Mouse (Mus musculus) spleen, postnatal 36 days (tissue): ENCODE data around the gene Tmc3.

Experiments used
- DNase-seq, 2 experiments: peaks; one replicate each; pipeline ENCODE4 v3.0.0; 2022; ENCODE audit warnings: low spot score in 2 of 2, mixed read lengths in 1 of 2

The Tmc3 gene

DNA sequence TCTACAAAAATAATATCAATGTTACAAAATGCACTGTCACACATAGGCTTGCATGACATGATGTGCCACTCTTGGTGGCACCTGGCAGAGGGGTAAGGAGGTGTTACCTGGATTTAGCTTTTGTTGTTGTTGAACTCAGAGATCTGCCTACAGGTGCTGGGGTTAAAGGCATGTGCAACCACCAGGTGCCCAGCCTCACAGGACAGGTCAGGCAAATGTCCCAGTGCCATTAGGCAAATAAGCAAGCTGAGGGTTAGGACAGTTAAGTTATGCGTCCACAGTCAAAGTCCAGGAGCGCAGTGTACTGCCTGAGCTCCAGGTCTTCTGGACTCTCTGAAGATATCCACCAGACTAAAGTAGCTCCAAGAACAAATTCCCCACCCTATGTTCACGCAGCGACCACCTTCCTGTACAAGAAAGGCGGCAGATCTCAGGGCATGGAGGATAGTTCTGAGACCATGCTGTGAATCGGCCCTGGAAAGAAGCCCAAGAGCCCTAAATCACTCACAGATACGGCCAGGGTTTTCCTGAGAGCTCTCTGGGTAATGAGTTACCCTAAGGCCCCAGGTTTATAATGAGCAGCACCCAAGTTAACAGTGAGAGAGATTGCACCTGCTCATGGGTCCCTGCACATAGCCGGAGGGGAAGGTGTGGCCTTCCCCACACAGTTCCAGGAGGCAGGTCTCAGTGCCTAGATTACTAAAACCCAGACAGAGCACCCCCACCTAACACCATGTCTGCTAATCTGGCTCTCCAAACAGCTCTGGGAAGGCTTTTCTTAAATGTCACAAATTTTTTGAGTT, 53.3 kb downstream of the Tmc3 start:
- no peak for DNase-seq

DNA sequence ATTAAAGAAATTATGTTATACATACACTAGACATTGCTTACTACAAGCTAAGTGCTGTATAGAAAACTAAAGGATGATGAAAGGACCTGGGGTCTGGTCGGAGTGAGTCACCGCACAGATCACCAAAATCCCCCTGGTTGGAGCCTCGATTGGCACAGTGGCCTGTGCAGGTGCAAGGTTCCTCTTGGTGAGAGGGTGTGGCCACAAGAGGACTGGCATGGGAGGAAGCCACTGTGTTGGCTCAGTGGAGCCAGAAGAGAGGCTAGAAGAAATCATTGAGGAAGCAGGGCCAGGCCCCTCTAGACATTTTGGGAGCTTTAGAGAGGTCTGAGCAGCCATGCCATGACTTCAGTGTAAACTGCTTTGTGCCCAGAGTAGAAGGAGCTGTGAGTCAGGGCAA, 54.4 kb downstream of the Tmc3 start:
- peak; percentile 74 to 77 for DNase-seq

DNA sequence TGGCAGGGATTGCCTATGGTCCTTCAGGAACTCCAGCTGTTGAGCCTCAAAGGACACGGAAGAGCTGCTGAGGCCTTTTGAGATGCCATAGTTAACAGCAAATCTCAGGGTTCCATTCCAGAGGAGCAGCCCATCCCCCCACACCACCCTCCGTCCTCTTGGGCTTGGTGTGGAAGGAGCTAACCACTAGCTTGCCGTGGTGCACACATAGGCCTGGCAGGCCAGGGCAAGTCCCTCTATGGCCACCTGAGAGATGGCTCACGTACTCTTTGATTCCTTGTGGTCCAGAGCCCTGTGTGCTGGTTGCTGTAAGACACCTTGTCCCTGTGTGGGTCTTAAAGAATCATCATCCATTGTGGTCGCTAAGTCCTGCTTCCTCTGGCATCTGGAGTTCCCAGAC, 55.9 kb downstream of the Tmc3 start:
- DNase-seq = no peak

DNA sequence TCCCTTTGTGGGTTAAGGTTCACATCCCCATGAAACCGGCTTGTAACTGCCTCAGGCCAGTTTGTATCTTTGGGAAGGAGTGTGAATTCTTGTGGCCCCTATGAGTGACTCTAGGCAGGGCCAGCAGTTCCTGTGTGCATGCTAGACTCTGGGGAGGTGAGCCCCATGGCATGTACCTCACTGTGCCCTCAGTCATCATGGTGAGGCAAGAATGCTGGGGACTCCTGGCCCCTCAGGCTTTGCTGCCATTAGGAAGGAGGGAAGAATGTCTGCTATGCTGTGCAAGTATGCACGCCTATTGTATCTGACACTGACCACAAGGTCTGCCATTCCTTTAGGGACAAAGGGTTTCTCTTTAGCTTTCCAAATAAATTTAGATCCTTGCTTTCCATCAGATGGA, 56.4 kb downstream of the Tmc3 start:
- no peak for DNase-seq

DNA sequence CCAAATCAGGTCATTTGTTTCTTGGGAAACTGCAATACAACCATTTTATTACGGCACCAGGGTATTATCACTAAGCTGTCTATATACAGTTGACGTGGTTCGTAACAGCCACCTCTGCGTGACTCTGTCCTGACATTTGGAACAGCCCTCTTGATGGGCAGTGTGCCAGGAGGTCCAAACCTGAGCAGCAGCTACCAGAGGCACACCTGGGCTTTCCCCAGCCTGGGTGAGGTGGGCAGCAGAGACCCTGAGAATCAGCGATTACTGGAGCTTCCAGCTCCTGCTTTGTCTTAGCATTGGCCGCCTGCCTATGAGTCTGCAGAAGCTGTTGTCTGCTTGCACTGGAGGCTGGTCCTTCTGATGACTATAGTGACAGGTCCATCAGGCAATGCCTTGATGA, 58.9 kb downstream of the Tmc3 start:
- DNase-seq = no peak

DNA sequence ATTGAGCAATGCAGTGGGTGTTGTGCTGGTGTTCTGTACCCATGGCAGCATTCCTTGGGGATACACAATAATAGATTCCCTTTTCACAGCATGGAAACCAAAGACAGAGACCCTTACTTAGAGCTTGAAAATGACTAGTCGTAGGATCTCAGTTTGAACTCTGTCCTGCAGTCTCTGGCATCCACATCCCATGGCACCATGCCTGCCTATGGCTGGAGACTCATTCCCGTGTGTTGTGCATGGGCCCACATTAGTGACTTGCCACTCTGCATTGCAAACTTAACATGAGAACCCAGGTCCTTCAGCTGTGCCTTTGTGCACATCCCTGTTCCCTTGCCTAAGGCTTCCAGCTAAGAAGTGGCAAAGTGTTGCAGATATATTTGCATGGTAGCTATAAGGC, 60.0 kb downstream of the Tmc3 start:
- DNase-seq = no peak

DNA sequence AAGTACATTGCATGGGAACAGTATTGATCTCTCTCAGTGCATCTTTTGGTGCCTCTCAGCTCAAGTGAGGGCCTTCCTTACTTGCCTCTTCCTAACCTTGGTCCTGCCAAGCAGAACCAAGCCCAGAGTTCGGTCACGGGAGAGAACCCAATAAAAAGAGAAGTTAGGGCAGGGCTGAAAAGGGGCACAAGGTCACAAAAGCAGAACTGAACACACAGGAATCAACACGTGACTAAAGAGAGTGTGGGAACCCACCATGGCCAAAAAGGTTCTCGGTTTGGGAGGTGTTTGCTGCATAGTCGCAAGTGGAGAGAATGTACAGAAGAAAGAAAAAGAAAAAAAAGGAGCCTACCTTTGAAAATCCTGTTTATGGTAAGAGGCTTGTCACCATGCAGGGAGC, 60.7 kb downstream of the Tmc3 start:
- peak; percentile 85 to 86 for DNase-seq

DNA sequence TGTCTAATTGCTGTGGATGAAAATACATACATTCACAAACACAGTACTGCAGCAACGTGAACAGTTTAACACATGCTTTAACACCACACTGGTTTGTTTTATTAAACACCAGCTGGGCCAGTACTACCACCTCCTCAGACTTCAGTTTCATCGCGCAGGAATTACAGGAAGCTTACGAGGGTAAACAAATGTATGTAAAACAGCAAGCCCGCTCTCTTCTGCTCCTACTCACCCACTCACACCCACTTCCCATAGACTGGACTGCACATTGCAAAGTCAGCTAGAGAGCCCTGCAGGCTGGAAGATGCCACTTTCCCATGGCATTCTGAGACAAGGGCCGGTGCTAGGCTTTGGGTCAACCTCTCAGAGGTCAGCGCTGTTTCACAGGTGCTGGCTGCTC, 64.1 kb downstream of the Tmc3 start:
- peak; percentile 65 to 75 for DNase-seq

DNA sequence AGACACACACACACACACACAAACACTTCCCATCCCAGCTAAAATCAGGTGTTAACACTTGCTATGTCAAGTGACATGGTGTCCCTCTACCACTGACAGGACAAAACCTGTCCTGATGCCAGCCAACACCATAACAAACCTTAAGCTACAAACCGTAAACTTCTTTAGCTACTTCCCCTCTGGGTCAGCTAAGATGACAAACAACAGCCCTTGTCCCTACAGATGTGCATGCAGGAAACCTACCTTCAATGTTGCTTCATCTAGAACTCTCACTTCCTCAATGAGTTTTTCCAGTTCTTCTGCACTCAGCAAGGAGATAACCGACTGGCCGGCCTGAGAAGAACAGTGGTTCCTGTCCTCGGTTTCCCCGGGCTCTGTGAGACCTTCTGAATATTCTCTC, 65.9 kb downstream of the Tmc3 start:
- peak; percentile 76 to 80 for DNase-seq

DNA sequence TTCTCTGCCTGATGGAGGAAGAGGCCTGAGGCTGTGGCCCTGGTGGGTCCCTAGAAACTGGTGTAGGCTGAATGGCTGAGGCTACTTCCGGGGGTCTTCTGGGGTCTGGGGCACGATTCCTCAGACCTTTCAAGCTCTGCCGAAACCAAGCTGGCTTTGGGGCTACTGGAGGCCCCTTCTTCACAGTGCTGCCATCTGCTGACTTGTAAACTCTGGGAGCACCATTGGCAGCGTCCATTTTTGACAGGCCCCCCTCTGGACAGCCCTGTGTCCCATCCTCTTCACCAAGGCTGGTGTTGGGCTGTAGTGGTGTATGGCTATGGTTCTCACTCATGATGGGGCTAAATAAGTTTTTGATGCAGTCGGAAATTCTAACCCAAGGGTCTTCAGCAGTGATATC, 67.8 kb downstream of the Tmc3 start:
- no peak for DNase-seq

DNA sequence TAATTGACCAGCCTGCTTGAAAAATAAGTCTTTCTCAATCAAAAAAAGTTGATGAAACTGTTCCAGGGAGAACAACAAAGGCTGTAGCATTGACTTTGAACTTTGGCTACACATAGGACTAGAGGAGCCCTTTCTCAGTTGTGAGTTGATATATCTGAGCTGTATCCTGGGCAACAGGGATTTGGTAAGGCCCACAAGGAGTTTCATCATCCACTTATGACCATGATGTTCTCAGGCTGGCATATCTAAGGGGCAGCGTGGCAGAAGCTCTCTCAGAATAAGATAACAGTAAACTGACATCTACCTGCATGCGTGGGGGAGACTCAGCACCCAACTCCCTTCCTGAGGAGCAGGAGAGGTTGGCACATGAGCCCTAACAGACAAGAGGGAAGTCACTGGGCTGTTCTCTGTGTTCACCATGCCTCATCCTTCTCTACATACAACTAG, 68.9 kb downstream of the Tmc3 start:
- DNase-seq = no peak

DNA sequence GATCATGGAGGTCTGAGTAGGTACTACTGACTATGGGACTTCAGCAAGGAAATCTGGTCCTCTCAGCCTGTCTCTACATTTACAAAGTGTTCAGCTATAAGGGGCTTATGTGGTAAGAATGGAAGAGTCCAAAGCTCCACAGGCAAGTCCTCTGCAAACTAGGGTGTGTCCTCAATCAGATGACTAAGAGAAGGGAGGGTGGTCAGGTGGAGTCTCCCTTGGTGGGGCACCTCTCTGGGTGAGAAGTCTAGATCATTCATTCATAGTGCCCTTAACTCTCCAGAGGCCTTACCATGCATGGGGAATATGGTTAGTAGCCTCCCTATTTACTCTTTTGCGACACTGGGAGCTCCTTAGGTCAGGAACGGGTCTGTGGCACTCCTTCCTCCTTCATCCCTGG, 69.5 kb downstream of the Tmc3 start:
- no peak for DNase-seq

DNA sequence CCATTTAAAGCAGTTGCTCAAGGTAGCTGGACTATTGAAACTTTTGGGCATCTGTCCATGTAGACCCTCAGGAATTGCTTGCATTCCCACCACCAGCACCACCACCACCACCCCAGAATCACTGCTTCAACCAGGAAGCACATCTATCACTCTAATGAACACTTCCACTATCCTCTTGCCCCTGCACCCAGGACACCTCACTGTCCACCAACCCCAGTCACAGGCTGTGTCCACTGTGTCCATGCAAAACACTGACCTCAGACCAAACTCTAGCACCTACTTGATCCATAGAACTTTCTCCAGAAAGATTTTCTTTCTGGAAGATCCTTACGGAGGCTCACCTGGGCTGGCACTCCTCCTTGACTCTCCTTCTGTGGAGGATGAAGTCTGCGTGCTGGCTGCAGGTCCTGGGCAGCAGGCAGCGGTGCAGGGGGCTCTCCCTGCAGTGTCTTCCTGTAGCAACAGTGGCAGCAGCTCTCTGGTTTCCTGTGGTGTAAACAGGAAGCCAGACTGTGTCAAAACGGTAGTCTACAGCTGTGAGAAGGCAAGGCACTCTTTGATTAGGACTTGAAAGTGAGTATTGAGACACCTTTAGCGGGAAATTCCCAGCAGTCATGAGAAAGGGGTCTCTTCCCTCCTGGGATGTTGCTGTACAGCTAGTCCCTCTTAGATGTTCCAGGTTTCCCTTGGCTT, 70.4 kb downstream of the Tmc3 start:
- peak; percentile 91 for DNase-seq

DNA sequence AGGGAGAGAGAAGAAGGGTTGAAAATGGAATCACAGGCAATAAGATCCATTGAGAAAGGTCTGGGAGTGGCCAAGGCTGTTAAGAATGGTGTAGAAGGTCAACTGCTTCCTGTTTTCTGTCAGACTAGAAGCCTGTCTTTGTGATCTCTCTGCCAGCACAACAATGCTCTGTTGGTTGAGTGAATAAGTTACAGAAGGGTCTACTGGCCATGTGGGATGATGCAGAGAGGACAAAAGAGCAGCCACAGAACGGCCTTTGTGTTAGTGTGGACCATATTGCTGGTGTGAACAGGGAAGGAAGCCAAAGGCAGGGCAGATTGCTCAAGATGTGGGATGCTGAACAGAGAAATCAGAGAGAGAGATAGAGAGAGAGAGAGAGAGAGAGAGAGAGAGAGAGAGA, 74.0 kb downstream of the Tmc3 start:
- DNase-seq = no peak

DNA sequence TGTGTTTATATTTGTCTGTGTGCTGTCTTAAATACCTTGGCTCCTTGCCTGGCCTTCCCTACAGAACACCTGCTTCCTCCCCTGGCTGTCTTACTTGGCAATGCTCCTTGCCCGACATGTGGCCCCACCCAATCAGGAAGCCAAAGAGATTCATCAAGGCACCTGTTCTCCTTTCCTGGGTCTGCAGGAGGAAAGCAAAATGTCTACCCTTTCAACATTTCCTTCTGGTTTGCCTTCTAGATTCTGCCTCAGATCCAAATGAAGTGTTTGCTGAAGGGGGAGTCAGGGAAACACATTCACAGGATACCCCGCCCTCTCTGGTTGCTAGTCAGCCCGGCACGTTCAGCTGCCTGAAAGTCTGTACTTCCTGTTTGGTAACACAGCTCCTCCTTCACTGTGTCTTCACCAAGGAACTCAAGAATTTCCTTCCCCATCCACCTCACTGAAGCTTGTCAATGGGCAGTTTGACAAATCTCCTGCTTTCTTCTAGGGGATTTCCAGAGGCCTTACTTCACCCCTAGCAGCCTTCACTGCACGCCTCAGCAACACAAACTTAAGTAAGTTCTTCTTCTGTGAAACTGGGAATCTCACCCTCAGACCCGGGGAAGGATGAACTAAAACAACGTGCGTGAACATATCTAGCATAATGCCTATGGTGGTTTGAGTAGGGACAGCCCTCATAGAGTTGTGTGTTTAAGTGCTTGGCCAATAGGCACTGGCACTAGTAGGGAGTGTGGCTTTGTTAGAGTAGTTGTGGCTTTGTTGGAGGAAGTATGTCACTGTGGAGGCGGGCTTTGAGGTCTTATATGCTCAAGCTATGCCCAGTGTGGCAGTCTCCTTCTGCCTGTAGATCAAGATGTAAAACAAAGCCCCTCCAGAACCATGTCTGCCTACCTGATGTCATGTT, 74.7 kb downstream of the Tmc3 start:
- peak; percentile 85 to 87 for DNase-seq

DNA sequence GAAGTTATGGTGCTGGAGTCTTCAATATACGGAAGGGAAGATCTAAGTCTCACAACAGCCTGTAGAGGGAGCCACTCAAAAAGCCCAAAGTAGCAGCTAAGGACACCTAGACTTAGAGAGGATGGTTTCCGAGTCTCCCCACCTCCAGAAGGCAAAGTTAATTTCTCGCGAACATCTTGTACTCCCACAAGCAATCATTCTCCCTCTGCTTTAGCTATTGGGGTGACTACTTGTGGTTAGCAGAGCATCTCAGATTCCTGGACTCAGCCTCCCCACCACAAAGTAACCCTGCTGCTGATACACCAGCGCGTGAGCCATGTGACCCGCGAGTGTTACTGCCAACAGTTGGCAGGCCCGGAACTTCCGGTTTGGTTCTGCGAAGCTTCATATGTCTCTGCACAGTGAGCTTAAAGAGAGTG, 75.6 kb downstream of the Tmc3 start:
- DNase-seq = peak; percentile 78 to 79

DNA sequence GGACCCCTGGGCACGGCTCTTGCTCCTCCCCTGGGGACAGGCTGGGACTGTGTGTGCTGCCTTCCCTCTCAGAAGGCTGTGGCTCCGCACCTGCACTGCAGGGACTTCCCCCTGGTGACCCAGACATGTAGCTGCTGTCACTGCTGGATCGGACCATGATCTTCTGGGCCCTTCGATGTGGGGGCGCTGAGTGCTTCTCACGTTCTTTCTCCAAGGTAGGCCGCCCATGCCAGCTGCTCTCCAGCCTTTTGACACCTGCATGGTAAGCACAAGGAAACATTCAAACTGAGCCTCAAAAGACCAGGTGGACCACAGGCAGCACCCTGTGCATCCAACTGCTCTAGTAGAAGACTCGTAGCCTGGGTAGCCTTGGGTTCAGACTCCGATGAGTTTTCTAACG, 76.3 kb downstream of the Tmc3 start:
- peak; percentile 77 to 81 for DNase-seq

DNA sequence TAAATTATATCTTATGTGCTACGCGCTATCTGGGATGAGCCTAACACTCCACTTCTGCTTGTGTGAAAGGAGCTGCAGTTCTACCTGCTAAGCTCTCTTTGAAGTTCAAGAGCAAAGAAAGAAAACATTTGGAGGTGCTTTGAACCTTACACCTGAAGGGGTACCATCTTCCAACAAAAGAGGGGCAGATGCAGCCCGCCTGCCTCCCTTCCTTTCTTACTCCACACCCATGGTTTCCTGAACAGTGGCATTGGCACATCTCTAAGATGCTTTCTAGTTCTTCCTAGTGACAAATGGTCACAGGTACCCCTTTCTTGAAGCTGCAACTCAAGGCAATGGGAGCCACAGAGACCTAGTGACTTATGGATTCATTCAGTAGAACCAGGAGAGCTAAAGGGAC, 77.0 kb downstream of the Tmc3 start:
- DNase-seq = no peak

DNA sequence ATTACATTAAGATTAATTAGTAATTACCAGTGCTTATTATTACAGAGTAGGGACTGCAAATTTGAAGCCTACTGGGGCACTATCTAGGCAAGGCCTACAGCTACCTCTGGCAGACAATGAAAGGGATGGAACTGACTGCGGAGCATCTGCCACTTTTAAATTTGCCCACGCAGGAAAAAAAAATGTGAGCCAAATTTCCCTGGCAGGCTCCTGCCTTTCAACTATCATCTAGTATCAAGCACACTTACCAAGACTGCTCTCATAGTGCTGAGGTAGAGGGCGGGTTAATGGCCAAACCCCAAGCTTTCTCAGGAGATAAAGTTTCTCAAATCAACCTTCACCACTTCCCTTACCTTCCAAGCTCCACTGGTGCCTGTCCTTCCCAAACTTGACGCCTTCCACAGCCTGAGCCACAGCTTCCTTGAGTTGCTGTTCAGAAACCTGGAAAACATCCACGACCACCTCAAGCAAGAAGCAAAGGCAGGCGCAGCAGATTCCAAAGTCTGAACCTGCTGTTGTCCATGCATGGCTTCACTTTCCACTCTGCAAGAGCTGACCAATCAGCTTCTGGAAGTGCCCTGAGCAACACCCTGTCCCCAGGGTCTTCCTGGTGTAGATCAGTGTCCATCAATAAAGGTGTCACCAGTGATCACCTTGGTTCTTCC, 78.1 kb downstream of the Tmc3 start:
- no peak for DNase-seq

DNA sequence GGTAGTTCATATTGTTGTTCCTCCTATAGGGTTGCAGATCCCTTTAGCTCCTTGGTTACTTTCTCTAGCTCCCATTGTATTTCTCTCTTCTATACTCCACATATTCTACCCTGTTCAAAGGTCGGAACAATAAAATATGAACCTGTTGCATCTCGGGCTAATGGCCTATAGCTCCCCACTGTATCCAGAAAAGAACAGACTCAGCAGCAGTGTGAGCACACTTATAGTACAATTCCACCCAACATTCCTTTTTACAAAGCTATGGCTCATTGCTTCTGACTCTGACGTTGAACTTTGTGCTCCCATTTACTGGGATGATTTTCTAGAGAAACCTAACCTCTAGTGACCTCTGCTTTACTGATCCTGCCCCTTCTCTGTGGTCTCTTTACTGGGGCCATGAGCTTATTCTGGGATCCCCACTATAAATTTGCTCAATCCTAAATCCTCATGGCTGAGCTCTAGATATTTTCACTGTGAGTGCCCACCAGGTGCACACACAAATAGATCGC, 81.4 kb downstream of the Tmc3 start:
- no peak for DNase-seq

DNA sequence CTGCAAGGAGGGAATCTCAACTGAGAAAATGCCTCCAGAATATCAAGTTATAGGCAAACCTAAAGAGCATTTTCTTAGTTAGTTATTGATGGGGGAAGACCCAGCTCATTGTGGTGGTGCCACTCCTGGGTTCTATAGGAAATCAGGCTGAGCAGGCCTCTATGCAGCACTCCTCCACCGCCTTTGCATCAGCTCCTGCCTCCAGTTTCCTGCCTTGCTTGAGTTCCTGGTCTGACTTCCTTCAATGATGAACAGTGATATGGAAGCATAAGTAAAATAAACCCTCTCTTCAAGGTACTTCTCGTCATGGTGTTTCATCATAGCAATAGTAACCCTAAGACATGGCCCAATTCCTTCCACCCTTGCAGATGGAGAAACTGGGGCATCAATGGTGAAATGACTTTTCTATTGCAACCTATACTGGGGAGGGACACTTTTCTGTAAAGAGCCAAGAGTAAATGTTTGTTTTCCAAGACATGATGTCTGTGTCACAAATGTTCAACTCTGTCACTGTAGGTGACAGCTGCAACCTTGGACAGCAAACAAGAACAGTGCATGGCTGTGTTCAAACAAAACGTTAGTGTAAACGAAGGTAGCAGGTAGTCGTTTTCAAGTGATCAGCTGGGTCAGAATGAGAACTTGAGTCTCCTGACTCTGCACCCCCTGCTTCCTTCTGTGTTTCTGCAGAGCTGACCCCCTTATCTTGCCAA, 83.4 kb downstream of the Tmc3 start:
- no peak for DNase-seq
